Mouse (Mus musculus) spleen, postnatal 10 days (tissue): ENCODE results near the gene Aldh5a1.
A peak's percentile ranks its signal among the peaks of the same experiment; 100 is the strongest.

Experiments used
- DNase-seq, 2 experiments: peaks; one replicate each; pipeline ENCODE4 v3.0.0; 2021 to 2022; ENCODE audit warnings: low spot score in 2 of 2

The Aldh5a1 gene

DNA sequence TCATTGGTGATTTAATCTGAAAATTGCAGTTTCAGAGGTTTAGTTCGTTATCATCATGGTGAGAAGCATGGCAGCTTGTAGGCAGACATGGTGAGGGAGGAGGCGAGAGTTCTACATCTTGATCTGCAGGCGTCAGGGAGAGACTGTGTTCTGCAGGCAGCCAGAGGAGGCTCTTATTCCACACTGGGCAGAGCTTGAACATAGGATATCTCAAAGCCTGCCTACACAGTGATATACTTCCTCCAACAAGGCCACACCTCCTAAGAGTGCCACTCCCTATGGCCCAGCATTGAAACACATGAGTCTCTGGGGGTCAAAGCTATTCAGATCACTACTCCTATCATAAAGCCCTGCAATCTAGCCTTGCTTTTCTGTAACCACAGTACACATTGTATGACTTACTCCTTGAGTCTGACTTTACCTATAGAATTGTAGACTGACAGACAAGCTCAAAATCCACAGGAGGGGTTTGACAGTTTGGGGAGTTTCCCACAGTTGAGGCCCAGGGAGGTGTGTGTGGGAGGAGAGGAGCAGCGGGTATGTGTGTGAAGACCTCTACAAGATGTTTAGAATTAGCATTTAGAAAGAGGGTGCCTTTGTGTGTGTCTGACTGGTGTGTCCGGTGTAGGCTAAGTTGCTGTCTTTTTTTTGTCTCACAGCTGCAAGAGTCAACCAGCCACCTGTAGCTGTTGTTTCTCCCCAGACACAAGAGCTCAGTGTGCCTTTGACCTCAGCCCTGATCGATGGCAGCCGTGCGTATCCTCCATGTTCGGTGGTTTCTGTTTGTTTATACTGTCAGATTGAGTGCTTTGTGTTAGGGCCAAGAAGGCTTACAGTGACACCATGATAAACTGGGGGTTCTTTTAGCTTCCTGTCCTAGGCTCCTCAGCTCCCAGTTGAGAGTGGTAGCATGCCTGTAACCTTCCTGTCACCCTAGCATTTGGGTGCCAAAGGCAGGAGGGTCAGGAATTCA, 70.7 kb downstream of the Aldh5a1 start:
- DNase-seq: no peak

DNA sequence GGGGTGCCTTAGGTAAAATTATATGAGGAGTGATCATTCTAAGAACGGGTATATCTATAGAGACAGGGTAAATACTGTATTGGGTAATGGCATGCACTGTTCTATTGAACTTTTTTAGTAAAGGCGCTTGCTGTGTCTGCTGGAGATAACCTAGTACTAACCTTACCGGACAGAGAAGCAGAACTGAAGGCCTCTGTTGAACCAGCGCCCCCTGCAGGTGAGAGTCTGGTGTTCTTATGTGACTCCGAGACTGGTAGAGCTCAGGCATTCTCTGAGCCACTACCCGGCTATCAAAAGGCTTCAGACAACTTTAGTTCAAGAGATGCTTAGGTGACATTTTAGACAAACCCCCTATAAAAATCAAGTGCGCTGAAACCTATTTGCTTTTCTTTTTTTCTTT, 74.9 kb downstream of the Aldh5a1 start:
- peak; percentile 30 to 77 for DNase-seq

DNA sequence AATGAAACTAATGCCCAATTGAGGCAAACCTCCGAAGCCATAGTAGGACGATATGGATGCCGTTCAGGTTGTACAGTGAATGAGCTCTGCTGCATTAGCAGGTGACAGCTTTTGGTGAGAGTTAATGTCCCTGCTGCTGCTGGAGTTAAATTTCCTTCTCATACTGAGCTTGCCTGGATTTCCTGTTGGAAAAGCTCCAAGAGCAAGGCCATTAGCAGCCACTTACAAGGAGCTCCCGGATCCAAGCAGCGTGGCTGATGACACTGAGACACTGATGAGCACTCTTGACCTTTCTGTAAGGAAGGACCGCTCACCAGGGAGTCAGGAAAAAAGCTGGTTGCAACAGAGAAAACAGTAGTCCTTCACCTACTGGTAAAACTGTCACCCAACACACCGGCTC, 75.4 kb downstream of the Aldh5a1 start:
- no peak for DNase-seq

DNA sequence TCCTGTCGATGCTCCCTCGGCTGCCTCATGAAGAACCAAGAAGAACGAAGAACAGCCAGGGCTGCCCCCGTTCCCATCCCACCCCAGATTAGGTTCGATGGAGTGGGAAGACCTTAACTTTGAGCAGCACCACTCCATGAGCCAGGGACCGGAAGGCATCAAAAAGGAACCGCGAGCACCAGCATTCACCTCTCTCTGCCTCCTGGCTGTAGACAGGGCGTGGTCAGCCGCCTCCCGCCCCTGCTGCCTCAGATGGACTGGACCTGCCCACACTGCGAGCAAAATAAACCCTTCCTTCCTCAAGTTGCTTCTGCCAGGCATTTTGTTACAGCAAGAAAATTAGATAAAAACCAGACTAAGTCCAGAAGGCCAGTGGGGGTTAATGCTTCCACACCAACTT, 76.4 kb downstream of the Aldh5a1 start:
- no peak for DNase-seq

DNA sequence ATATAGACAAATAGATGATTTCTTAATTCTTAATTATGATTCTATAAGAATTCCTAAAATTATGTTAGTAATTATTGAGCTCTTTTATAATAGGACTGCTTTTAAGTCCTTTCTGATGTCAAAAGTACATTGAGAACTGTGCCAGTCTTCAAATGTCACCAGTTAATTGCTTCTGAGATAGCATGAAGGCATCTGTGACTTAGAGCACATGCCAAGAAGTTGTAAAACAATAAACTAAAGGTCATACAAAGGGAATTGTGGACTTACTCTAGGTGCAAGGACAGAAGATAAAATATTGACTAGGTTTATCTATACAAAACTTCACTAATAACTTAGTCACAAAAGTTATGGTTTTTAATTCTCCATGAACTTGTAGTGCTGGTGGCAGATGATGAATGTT, 78.3 kb downstream of the Aldh5a1 start:
- DNase-seq: no peak
